11 mouse cellular contexts compared by ENCODE assay signal in genomic region chr4:101601758-101602157, GRCm38 (mm10). TPM values are rescaled to one million over a fixed set of nuclear protein-coding genes. Genes with fewer than 3 reads are reported as not detected.
DNase-seq lines count a peak whose midpoint lies in the region; ATAC-seq and TF ChIP-seq lines count a peak whose summit lies in the region.
"Had no signal": no experiment of that assay in that cellular context is flagged by ENCODE, and none has a peak within 500 bp of the region (broad histone marks: within the 10 kb centered on the region; RNA-seq: fewer than 3 reads in every experiment).

No protein-coding gene starts in this region.

- H3K4me3 ChIP-seq in intestine, postnatal 0 days (ENCODE audit: low read depth, low read length), result no peak overlapping the region
- H3K4me3 ChIP-seq in intestine, embryonic 16.5 days (ENCODE audit: low read length), result no peak overlapping the region
- no peak overlapping the region for H3K4me3 ChIP-seq in MEL (ENCODE audit: control insufficient read depth in 1 of 2, insufficient read depth in 1 of 2, low read depth in 2 of 2, low read length in 2 of 2)
- H3K4me3 ChIP-seq: limb, embryonic 12.5 days had no signal

- H3K36me3 ChIP-seq in intestine, postnatal 0 days (ENCODE audit: control insufficient read depth, insufficient read depth), result no peaks in the 10 kb centered on the region
- H3K36me3 ChIP-seq in intestine, embryonic 16.5 days (ENCODE audit: control insufficient read depth, insufficient read depth, low read length), result no peaks in the 10 kb centered on the region
- peaks cover 0 to 4% of the 10 kb centered on the region in 2 experiments; a peak in 2 of 4 replicates for H3K36me3 ChIP-seq in MEL (ENCODE audit: control insufficient read depth in 1 of 2, insufficient read depth in 2 of 2, low read length in 2 of 2)
- H3K36me3 ChIP-seq: limb, embryonic 12.5 days had no signal

- no peaks in the 10 kb centered on the region for H3K9me3 ChIP-seq in intestine, postnatal 0 days (ENCODE audit: control insufficient read depth)
- H3K9me3 ChIP-seq in intestine, embryonic 16.5 days (ENCODE audit: control insufficient read depth, low read length), result no peaks in the 10 kb centered on the region
- no peaks in the 10 kb centered on the region for H3K9me3 ChIP-seq in MEL (replicated peaks; ENCODE audit: insufficient read depth, low read length)
- H3K9me3 ChIP-seq: limb, embryonic 12.5 days had no signal

- no peaks in the 10 kb centered on the region for H3K27me3 ChIP-seq in intestine, postnatal 0 days (replicated peaks; ENCODE audit: control insufficient read depth, insufficient read depth, low read length)
- no peaks in the 10 kb centered on the region for H3K27me3 ChIP-seq in intestine, embryonic 16.5 days (replicated peaks; ENCODE audit: control insufficient read depth, insufficient read depth, low read length)
- H3K27me3 ChIP-seq in MEL (ENCODE audit: control insufficient read depth in 1 of 2, insufficient read depth in 2 of 2, low read length in 2 of 2), result no peaks in the 10 kb centered on the region
- H3K27me3 ChIP-seq: limb, embryonic 12.5 days had no signal

- no peak overlapping the region for H3K27ac ChIP-seq in intestine, postnatal 0 days (ENCODE audit: low read depth, low read length)
- H3K27ac ChIP-seq in intestine, embryonic 16.5 days (ENCODE audit: low read length), result no peak overlapping the region
- H3K27ac ChIP-seq in MEL (ENCODE audit: control insufficient read depth, low read depth, low read length), result no peak overlapping the region
- H3K27ac ChIP-seq: limb, embryonic 12.5 days had no signal

- ATAC-seq in intestine, postnatal 0 days, result no peak
- no peak for ATAC-seq in intestine, embryonic 16.5 days
- ATAC-seq in inflammation-experienced regulatory T-cells, adult 6 months, result peak; percentile 50
- ATAC-seq: forebrain, embryonic 16.5 days had no signal

- H3K79me2 ChIP-seq in MEL (ENCODE audit: control insufficient read depth, insufficient read depth, low read length, poor library complexity), result no peaks in the 10 kb centered on the region

- TF ChIP-seq RAD21 in MEL (IDR thresholded peaks at IDR 0.05; ENCODE audit: low read depth, low read length), result peak; percentile 37

- H3K9ac ChIP-seq in intestine, postnatal 0 days (ENCODE audit: low read depth, low read length), result no peak overlapping the region
- no peak overlapping the region for H3K9ac ChIP-seq in intestine, embryonic 16.5 days (ENCODE audit: low read depth, low read length)
- H3K9ac ChIP-seq in MEL (ENCODE audit: control insufficient read depth, low read depth, low read length, poor library complexity, severe bottlenecking), result no peak overlapping the region
- H3K9ac ChIP-seq: limb, embryonic 12.5 days had no signal

- no peak for TF ChIP-seq POLR2A in MEL (IDR thresholded peaks at IDR 0.05; ENCODE audit: control insufficient read depth in 1 of 2, insufficient read depth in 1 of 2, low read depth in 1 of 2, low read length in 2 of 2, poor library complexity in 1 of 2)

- no peaks in the 10 kb centered on the region for H3K4me1 ChIP-seq in intestine, postnatal 0 days (replicated peaks; ENCODE audit: control insufficient read depth, insufficient read depth, low read length)
- no peaks in the 10 kb centered on the region for H3K4me1 ChIP-seq in intestine, embryonic 16.5 days (ENCODE audit: control insufficient read depth, insufficient read depth, low read length)
- no peaks in the 10 kb centered on the region for H3K4me1 ChIP-seq in MEL (ENCODE audit: control insufficient read depth in 1 of 2, insufficient read depth in 2 of 2, low read length in 2 of 2)
- H3K4me1 ChIP-seq: limb, embryonic 12.5 days had no signal

- DNase-seq in 416B (ENCODE audit: low read depth) (peak; percentile 37), MEL (ENCODE audit: low read depth, low spot score) (peak; percentile 41), adipocyte (ENCODE audit: low spot score) (no peak)
- DNase-seq in cerebellum, postnatal 36 days, result no peak
- no peak for DNase-seq in urinary bladder, postnatal 25 days (ENCODE audit: low spot score)
- DNase-seq: adrenal gland, postnatal 14 days had no signal

- no peak for TF ChIP-seq EP300 in MEL (IDR thresholded peaks at IDR 0.05; ENCODE audit: low read depth in 1 of 2, low read length in 2 of 2)

- H3K4me2 ChIP-seq in intestine, postnatal 0 days (replicated peaks; ENCODE audit: low read depth), result no peak overlapping the region
- no peak overlapping the region for H3K4me2 ChIP-seq in intestine, embryonic 16.5 days (ENCODE audit: low read depth, low read length)
- H3K4me2 ChIP-seq: limb, embryonic 12.5 days had no signal

- TF ChIP-seq CTCF in intestine, postnatal 0 days (IDR thresholded peaks at IDR 0.05; ENCODE audit: low read depth), result peak; percentile 50
- TF ChIP-seq CTCF in MEL (IDR thresholded peaks at IDR 0.05 in 2 of 3, conservative IDR thresholded peaks at IDR 0.05 in 1 of 3; ENCODE audit: control insufficient read depth in 1 of 3, insufficient read depth in 1 of 3, low read depth in 2 of 3, low read length in 3 of 3, poor library complexity in 1 of 3, severe bottlenecking in 1 of 3), result peak; percentile 29 to 57 (median 40); a peak in 5 of 6 replicates

TF ChIP-seq in MEL, 35 proteins besides CTCF, POLR2A, EP300 and RAD21:
- TF ChIP-seq TBP (IDR thresholded peaks at IDR 0.05; ENCODE audit: low read depth, low read length) (no peak), SMC3 (IDR thresholded peaks at IDR 0.05; ENCODE audit: low read depth, low read length) (peak; percentile 65)

RNA-seq across cellular contexts. Expression of gene Leprot, which starts 45.8 kb away (rescaled TPM):
- 130 and 137 TPM in 2 replicates for polyA plus RNA-seq in intestine, postnatal 0 days (2015; fragmentation: Nextera tagmentation; extraction: Ambion mirVana)
- 116 and 118 TPM in 2 replicates for polyA plus RNA-seq in intestine, embryonic 16.5 days (2015; fragmentation: Nextera tagmentation; extraction: Ambion mirVana)
- 39.6 and 51.7 TPM in 2 replicates for total RNA-seq in MEL (2012; rRNA removed)
- polyA plus RNA-seq in MEL (2012; ENCODE audit: insufficient read depth in 1 of 2, insufficient read length in 2 of 2, low read depth in 1 of 2, low replicate concordance in 2 of 2, missing spikeins in 1 of 2), result 10 to 100 TPM in 1 of 2 experiments, not detected in 1; 51.5 TPM
- 10 to 100 TPM; 77.9 to 93.4 (median 82.1) TPM for polyA plus RNA-seq in inflammation-experienced regulatory T-cells, adult 6 months (2017; shearing (Covaris generic))

Comparison
In these comparisons a context has a peak if more than half of its experiments do, and no peak if none do; other contexts are left out.
1. DNase-seq: peak in 416B (single experiment) and MEL (single experiment); none in adipocyte (single experiment), cerebellum, postnatal 36 days (0 of 2) and urinary bladder, postnatal 25 days (single experiment).